Mouse (Mus musculus) thymus, adult 2 months (tissue): ENCODE results near the gene Zfp280d.

Experiments used
- CTCF ChIP-seq: fragments of 200-500 bp; IDR thresholded peaks from 2 replicates; pipeline ENCODE4 v1.5.1; 2012; ENCODE audit warnings: mild to moderate bottlenecking, control low read depth, low read length, moderate library complexity, borderline replicate concordance; ENCODE audit not compliant: control insufficient read depth, poor library complexity, insufficient read depth; ENCODE audit errors: extremely low read depth
- POLR2A ChIP-seq: fragments of 200-500 bp; IDR thresholded peaks from 2 replicates; pipeline ENCODE4 v1.6.1; 2012; ENCODE audit warnings: mild to moderate bottlenecking, low read length, control low read depth, moderate library complexity; ENCODE audit not compliant: control insufficient read depth, poor library complexity, insufficient read depth; ENCODE audit errors: extremely low read depth

DNA sequence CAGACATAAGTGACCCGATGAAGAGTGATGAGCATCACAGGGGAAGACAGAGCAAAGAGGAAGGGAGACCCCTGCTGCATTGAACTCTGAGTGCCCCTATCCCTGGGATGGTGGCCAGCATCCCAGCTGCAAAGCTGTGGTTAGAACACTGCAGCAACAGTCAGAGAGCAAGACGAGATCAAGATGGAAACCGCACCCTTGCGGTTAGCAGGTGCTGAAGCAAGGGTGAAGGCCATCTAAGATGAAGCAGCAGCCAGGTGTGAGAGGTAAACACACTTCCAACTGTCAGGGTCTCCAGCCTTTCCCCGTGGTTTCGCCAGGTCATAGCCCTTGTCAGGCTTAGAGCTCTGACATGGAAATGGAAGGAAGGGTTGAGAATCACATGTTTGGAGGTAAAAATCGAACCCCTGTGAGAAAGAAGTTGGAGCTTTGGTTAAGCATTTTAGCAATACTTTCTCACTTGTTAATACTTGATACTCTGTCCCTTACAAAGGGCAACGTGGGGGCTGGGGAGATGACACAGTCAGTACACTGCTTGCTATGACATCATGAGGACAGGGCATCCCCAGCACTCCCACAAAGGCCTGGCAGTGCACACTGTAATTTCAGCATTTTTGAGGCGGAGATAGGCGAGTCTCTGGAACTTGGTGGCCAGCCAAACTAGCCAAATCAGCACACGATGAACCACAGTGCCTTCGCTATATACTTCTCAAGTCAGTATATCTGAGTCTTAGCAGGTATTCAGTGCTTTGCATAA is 115.8 kb downstream of the Zfp280d start:
- TF ChIP-seq POLR2A: no peak
- peak; percentile 47; the same call in 1 of the 2 replicates for TF ChIP-seq CTCF
